Mouse (Mus musculus) ES-CJ7 (cell line): ENCODE measurements around the gene Acot9.

ENCODE experiments used
- DNase-seq: peaks from one replicate; pipeline ENCODE4 v3.0.0; 2011; ENCODE audit warnings: low read depth, low spot score

The Acot9 gene

GRCm38 (mm10) chrX:155262235-155262914 is at the start of gene Acot9:
Acot9 (plus strand) TSS chrX:155262443.
- DNase-seq = peak; percentile 95

GRCm38 (mm10) chrX:155214291-155215136 is 47.7 kb upstream of the Acot9 start:
- no peak for DNase-seq

- no peak for DNase-seq
These were observed 46.6 kb upstream of the Acot9 start for GRCm38 (mm10) chrX:155215501-155216248.

- peak; percentile 92 for DNase-seq
These were observed 46.0 kb upstream of the Acot9 start, which contains the start of gene Sat1 for GRCm38 (mm10) chrX:155216271-155216670. Sat1 (minus strand) TSS chrX:155216449.

GRCm38 (mm10) chrX:155218277-155218676 is 44.0 kb upstream of the Acot9 start:
- DNase-seq = no peak

GRCm38 (mm10) chrX:155256856-155257255 is 5.4 kb upstream of the Acot9 start:
- DNase-seq = no peak

- DNase-seq = peak; percentile 7
These were observed 641 bp downstream of the Acot9 start for GRCm38 (mm10) chrX:155262915-155263252.

GRCm38 (mm10) chrX:155278483-155278882 is 16.2 kb downstream of the Acot9 start:
- DNase-seq = no peak

GRCm38 (mm10) chrX:155280427-155281044 is 18.3 kb downstream of the Acot9 start:
- DNase-seq = no peak

- DNase-seq = peak; percentile 5
These were observed 44.1 kb downstream of the Acot9 start for GRCm38 (mm10) chrX:155306390-155306789.

- DNase-seq = peak; percentile 53
These were observed 55.8 kb downstream of the Acot9 start for GRCm38 (mm10) chrX:155318005-155318404.

- DNase-seq = no peak
These were observed 75.3 kb downstream of the Acot9 start for GRCm38 (mm10) chrX:155337567-155337904.

- peak; percentile 86 for DNase-seq
These were observed 75.9 kb downstream of the Acot9 start for GRCm38 (mm10) chrX:155337905-155338721.

GRCm38 (mm10) chrX:155340654-155341053 is 78.4 kb downstream of the Acot9 start, which contains the start of gene Prdx4:
Prdx4 (minus strand) TSS chrX:155340754.
- DNase-seq = no peak

GRCm38 (mm10) chrX:155346249-155346648 is 84.0 kb downstream of the Acot9 start:
- DNase-seq = no peak
